Mouse (Mus musculus) CH12.LX (cell line): ENCODE results near the gene Wdfy3.
"Not testable (repeated sequence)": the region's sequence is repeated elsewhere in the genome, so short reads cannot be mapped to it uniquely, and the experiment has no call there.

Experiments
- CTCF ChIP-seq, 2 experiments: IDR thresholded peaks in 1 of 2; conservative IDR thresholded peaks in 1 of 2; 2 replicates each; pipeline ENCODE4 v1.5.1; 2011 to 2012; ENCODE audit warnings: low read depth in 2 of 2, low read length in 2 of 2, improper control_type of control experiment in 1 of 2, inconsistent platforms in 1 of 2, mild to moderate bottlenecking in 1 of 2, moderate library complexity in 1 of 2
- E2F4 ChIP-seq: IDR thresholded peaks from 2 replicates; pipeline ENCODE4 v1.6.1; 2011; ENCODE audit warnings: low read depth, low read length, improper control_type of control experiment; ENCODE audit not compliant: insufficient replicate concordance
- EP300 ChIP-seq: IDR thresholded peaks from 2 replicates; pipeline ENCODE4 v1.6.1; 2011; ENCODE audit warnings: low read length, improper control_type of control experiment
- HCFC1 ChIP-seq: IDR thresholded peaks from 2 replicates; pipeline ENCODE4 v1.6.1; 2012; ENCODE audit warnings: low read depth, mild to moderate bottlenecking, inconsistent platforms, low read length, improper control_type of control experiment
- MEF2A ChIP-seq: IDR thresholded peaks from 2 replicates; pipeline ENCODE4 v1.6.1; 2014; ENCODE audit warnings: low read depth, mild to moderate bottlenecking, inconsistent platforms, low read length, improper control_type of control experiment, borderline replicate concordance
- POLR2A ChIP-seq: IDR thresholded peaks from 2 replicates; pipeline ENCODE4 v1.6.1; 2011; ENCODE audit warnings: low read depth, mild to moderate bottlenecking, improper control_type of control experiment, low read length
- SIN3A ChIP-seq: IDR thresholded peaks from 2 replicates; pipeline ENCODE4 v1.6.1; 2012; ENCODE audit warnings: low read length, improper control_type of control experiment, inconsistent platforms
- ZC3H11A ChIP-seq: IDR thresholded peaks from 2 replicates; pipeline ENCODE4 v1.6.1; 2012; ENCODE audit warnings: low read depth, mild to moderate bottlenecking, inconsistent platforms, low read length, improper control_type of control experiment
- ZNF384 ChIP-seq: IDR thresholded peaks from 2 replicates; pipeline ENCODE4 v1.6.1; 2012; ENCODE audit warnings: low read depth, low read length, improper control_type of control experiment, inconsistent platforms

- not testable (repeated sequence) for TF ChIP-seq ZC3H11A; MEF2A; CTCF (conservative IDR thresholded peaks at IDR 0.05 in 1 of 2, IDR thresholded peaks at IDR 0.05 in 1 of 2; ENCODE audit: low read depth in 2 of 2, low read length in 2 of 2); ZNF384; HCFC1; SIN3A; EP300; E2F4; POLR2A
These were observed 32.1 kb upstream of the Wdfy3 start for GRCm38 (mm10) chr5:102101815-102102214.
